Mouse (Mus musculus) liver, embryonic 12.5 days (tissue): Measurements from ENCODE around the gene Mfsd4b2. TPM values are rescaled to one million over a fixed set of nuclear protein-coding genes. Genes with fewer than 3 reads are reported as not detected.
"Not testable (repeated sequence)": the region's sequence is repeated elsewhere in the genome, so short reads cannot be mapped to it uniquely, and the experiment has no call there.

ENCODE experiments used
- ATAC-seq: fragments of 200-750 bp; cut with Nextera tagmentation; 2 replicates; pipeline ENCODE4 v1.8.0; 2017; ENCODE audit warnings: moderate number of reproducible peaks, mild to moderate bottlenecking, moderate library complexity
- H3K27ac ChIP-seq: fragments of 300-500 bp; sonication (generic); 2 replicates; pipeline ENCODE4 v1.5.1; 2016; ENCODE audit warnings: mild to moderate bottlenecking
- H3K27me3 ChIP-seq: fragments of 300-500 bp; sonication (generic); replicated peaks from 2 replicates; pipeline ENCODE4 v1.6.1; 2016; ENCODE audit warnings: mild to moderate bottlenecking, moderate library complexity
- H3K36me3 ChIP-seq: fragments of 300-500 bp; sonication (generic); 2 replicates; pipeline ENCODE4 v1.6.1; 2016; ENCODE audit warnings: mild to moderate bottlenecking, moderate library complexity
- H3K4me1 ChIP-seq: fragments of 300-500 bp; sonication (generic); 2 replicates; pipeline ENCODE4 v1.6.1; 2016
- H3K4me2 ChIP-seq: fragments of 300-500 bp; sonication (generic); 2 replicates; pipeline ENCODE4 v1.6.1; 2016; ENCODE audit warnings: mild to moderate bottlenecking, moderate library complexity
- H3K4me3 ChIP-seq: fragments of 300-500 bp; sonication (generic); 2 replicates; pipeline ENCODE4 v1.5.1; 2016; ENCODE audit warnings: mild to moderate bottlenecking, moderate library complexity
- H3K9ac ChIP-seq: fragments of 300-500 bp; sonication (generic); 2 replicates; pipeline ENCODE4 v1.6.1; 2016; ENCODE audit warnings: mild to moderate bottlenecking, moderate library complexity
- H3K9me3 ChIP-seq: fragments of 300-500 bp; sonication (generic); replicated peaks from 2 replicates; pipeline ENCODE4 v1.6.1; 2016; ENCODE audit warnings: mild to moderate bottlenecking, moderate library complexity
- WGBS: fragments of 180-500 bp; shearing (Covaris S2); methylation state at CpG from one replicate; pipeline ENCODE4 v1.1.7; 2016; ENCODE audit not compliant: insufficient replicate concordance; 5-methylcytosine and 5-hydroxymethylcytosine counted together
- polyA plus RNA-seq: library from polyadenylated mRNA; unstranded; fragments of >200 nt; fragmentation: Nextera tagmentation; extraction: Ambion mirVana; gene quantifications from 2 replicates; pipeline ENCODE4 v1.2.1, GENCODE M21; 2016

Mfsd4b2 gene
- not detected in 2 replicates for polyA plus RNA-seq

- 0 out of 2 replicates have a peak, but pooled peaks have one; percentile 27 for ATAC-seq
- H3K4me1 ChIP-seq, result peaks cover 7% of the 10 kb centered on the region
- no peaks in the 10 kb centered on the region for H3K36me3 ChIP-seq
- peaks cover 45% of the 10 kb centered on the region for H3K27me3 ChIP-seq
- peak within 1 kb of the TSS; percentile 39 for H3K4me3 ChIP-seq
- 2% methylated on average over 38 of the region's 41 CpGs for WGBS
- peak within 1 kb of the TSS; percentile 63 for H3K4me2 ChIP-seq
- H3K9me3 ChIP-seq, result no peaks in the 10 kb centered on the region
- peak within 1 kb of the TSS; percentile 43; the same call in 1 of the 2 replicates for H3K9ac ChIP-seq
- no peak within 1 kb of the TSS for H3K27ac ChIP-seq
Measured at GRCm38 (mm10) chr10:39926616-39927139, at the start of gene Mfsd4b2. Mfsd4b2 (minus strand) TSS chr10:39926923.

- no peak overlapping the region for H3K9ac ChIP-seq
- no peaks in the 10 kb centered on the region for H3K27me3 ChIP-seq
- ATAC-seq, result no peak
- H3K4me3 ChIP-seq, result no peak overlapping the region
- no peaks in the 10 kb centered on the region for H3K4me1 ChIP-seq
- no peak overlapping the region for H3K4me2 ChIP-seq
- H3K27ac ChIP-seq, result no peak overlapping the region
- WGBS, result 48% methylated on average over 2 of the region's 2 CpGs
- peaks cover 9% of the 10 kb centered on the region; the same call in 1 of the 2 replicates for H3K9me3 ChIP-seq
- H3K36me3 ChIP-seq, result no peaks in the 10 kb centered on the region
Measured at GRCm38 (mm10) chr10:39975771-39976170, 49.0 kb upstream of the Mfsd4b2 start.

GRCm38 (mm10) chr10:39974982-39975381 is 48.3 kb upstream of the Mfsd4b2 start:
- H3K9ac ChIP-seq, result no peak overlapping the region
- H3K4me1 ChIP-seq, result no peaks in the 10 kb centered on the region
- ATAC-seq, result no peak
- H3K9me3 ChIP-seq, result peaks cover 9% of the 10 kb centered on the region; the same call in 1 of the 2 replicates
- no peak overlapping the region for H3K4me3 ChIP-seq
- H3K27me3 ChIP-seq, result no peaks in the 10 kb centered on the region
- H3K27ac ChIP-seq, result no peak overlapping the region
- no peaks in the 10 kb centered on the region for H3K36me3 ChIP-seq
- 63% methylated on average over 11 of the region's 11 CpGs for WGBS
- no peak overlapping the region for H3K4me2 ChIP-seq

- Histone ChIP-seq H3K4me1 (no peaks in the 10 kb centered on the region), H3K4me3 (no peak overlapping the region), H3K36me3 (no peaks in the 10 kb centered on the region), H3K9me3 (no peaks in the 10 kb centered on the region), H3K4me2 (no peak overlapping the region), H3K27ac (no peak overlapping the region), H3K27me3 (no peaks in the 10 kb centered on the region), H3K9ac (no peak overlapping the region)
- ATAC-seq, result no peak
- WGBS, result 62% methylated on average over 3 of the region's 3 CpGs
Measured at GRCm38 (mm10) chr10:39967512-39967911, 40.8 kb upstream of the Mfsd4b2 start.

- no peaks in the 10 kb centered on the region; the same call in 1 of the 2 replicates for H3K27me3 ChIP-seq
- no peak overlapping the region for H3K4me3 ChIP-seq
- no peak for ATAC-seq
- H3K9ac ChIP-seq, result no peak overlapping the region
- H3K4me2 ChIP-seq, result no peak overlapping the region
- peaks cover 19% of the 10 kb centered on the region for H3K4me1 ChIP-seq
- 15% methylated on average over 1 of the region's 1 CpGs for WGBS
- no peaks in the 10 kb centered on the region for H3K9me3 ChIP-seq
- H3K27ac ChIP-seq, result no peak overlapping the region
- H3K36me3 ChIP-seq, result no peaks in the 10 kb centered on the region
Measured at GRCm38 (mm10) chr10:39961906-39962305, 35.2 kb upstream of the Mfsd4b2 start.

DNA sequence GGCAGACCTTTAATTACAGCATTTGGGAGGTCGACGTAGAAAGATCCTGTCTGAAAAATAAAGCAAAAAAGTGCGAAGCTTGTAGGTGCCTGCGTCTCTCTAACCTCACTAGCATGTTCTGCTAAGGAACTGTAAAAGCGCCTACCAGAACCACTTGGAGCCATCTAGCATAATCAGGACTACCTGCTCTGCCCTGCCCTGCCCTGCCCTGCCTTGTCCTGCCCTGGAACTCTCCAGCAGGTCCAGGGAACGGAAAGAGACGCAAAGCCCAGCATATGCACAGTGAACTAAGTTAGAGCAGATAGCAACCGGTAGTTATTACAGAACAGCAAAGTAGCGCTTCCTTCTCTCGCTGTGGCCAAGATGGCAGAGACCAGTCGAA is 33.7 kb upstream of the Mfsd4b2 start:
- H3K9me3 ChIP-seq, result no peaks in the 10 kb centered on the region
- peak overlapping the region; percentile 61 for H3K4me3 ChIP-seq
- ATAC-seq, result peak; percentile 49
- no peaks in the 10 kb centered on the region; the same call in 1 of the 2 replicates for H3K27me3 ChIP-seq
- peaks cover 19% of the 10 kb centered on the region for H3K4me1 ChIP-seq
- H3K9ac ChIP-seq, result no peak overlapping the region
- H3K4me2 ChIP-seq, result peak overlapping the region; percentile 93
- no peaks in the 10 kb centered on the region for H3K36me3 ChIP-seq
- WGBS, result 40% methylated on average over 11 of the region's 11 CpGs
- H3K27ac ChIP-seq, result no peak overlapping the region

GRCm38 (mm10) chr10:39959761-39960440 is 33.2 kb upstream of the Mfsd4b2 start, which contains the start of gene Mfsd4b3:
Mfsd4b3 (minus strand) TSS chr10:39960153.
- Histone ChIP-seq H3K27me3 (no peaks in the 10 kb centered on the region; the same call in 1 of the 2 replicates), H3K27ac (peak within 1 kb of the TSS; percentile 69), H3K4me1 (peaks cover 19% of the 10 kb centered on the region), H3K9me3 (no peaks in the 10 kb centered on the region), H3K4me3 (peak within 1 kb of the TSS; percentile 61), H3K4me2 (peak within 1 kb of the TSS; percentile 93), H3K9ac (peak within 1 kb of the TSS; percentile 69), H3K36me3 (no peaks in the 10 kb centered on the region)
- WGBS, result under 1% methylated on average over 38 of the region's 38 CpGs
- peak; percentile 96 for ATAC-seq

DNA sequence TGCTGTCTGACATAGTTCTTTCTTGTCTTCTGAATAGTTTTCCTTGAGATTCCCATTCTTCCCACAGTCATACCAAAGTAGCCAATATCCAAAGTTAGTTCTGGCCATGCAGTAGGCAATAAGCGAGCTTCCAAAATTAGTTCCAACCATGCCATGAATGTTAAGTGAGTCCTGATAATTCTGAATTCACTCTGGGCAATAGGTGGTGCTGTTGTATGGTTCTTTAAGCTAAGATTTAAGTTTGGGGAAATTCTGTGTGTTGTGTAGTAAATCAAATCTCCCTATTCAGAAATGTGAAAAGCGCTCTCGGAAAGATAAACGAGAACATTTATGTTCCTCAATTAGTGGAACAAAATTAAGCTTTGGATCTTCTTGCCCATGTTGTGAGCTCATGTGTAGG is 31.5 kb upstream of the Mfsd4b2 start:
- no peak for ATAC-seq
- Histone ChIP-seq H3K27ac (no peak overlapping the region), H3K9me3 (no peaks in the 10 kb centered on the region), H3K4me1 (peaks cover 19% of the 10 kb centered on the region), H3K4me2 (no peak overlapping the region), H3K36me3 (no peaks in the 10 kb centered on the region), H3K27me3 (no peaks in the 10 kb centered on the region; the same call in 1 of the 2 replicates), H3K4me3 (no peak overlapping the region), H3K9ac (no peak overlapping the region)
- 66% methylated on average over 4 of the region's 4 CpGs for WGBS

GRCm38 (mm10) chr10:39956340-39956878 is 29.7 kb upstream of the Mfsd4b2 start:
- no peak overlapping the region for H3K4me3 ChIP-seq
- H3K27me3 ChIP-seq, result no peaks in the 10 kb centered on the region; the same call in 1 of the 2 replicates
- no peak for ATAC-seq
- H3K36me3 ChIP-seq, result no peaks in the 10 kb centered on the region
- no peak overlapping the region for H3K4me2 ChIP-seq
- peaks cover 19% of the 10 kb centered on the region for H3K4me1 ChIP-seq
- no peak overlapping the region for H3K9ac ChIP-seq
- no peaks in the 10 kb centered on the region for H3K9me3 ChIP-seq
- H3K27ac ChIP-seq, result no peak overlapping the region
- WGBS, result 53% methylated on average over 2 of the region's 2 CpGs

- Histone ChIP-seq H3K4me3 (no peak overlapping the region), H3K4me2 (no peak overlapping the region), H3K4me1 (peaks cover 13% of the 10 kb centered on the region), H3K9ac (no peak overlapping the region), H3K27me3 (no peaks in the 10 kb centered on the region; the same call in 1 of the 2 replicates), H3K36me3 (no peaks in the 10 kb centered on the region), H3K27ac (no peak overlapping the region), H3K9me3 (no peaks in the 10 kb centered on the region)
- 66% methylated on average over 2 of the region's 2 CpGs for WGBS
- ATAC-seq, result no peak
Measured at GRCm38 (mm10) chr10:39955163-39955562, 28.4 kb upstream of the Mfsd4b2 start.

- no peaks in the 10 kb centered on the region for H3K9me3 ChIP-seq
- H3K27me3 ChIP-seq, result no peaks in the 10 kb centered on the region
- 79% methylated on average over 2 of the region's 2 CpGs for WGBS
- no peaks in the 10 kb centered on the region for H3K36me3 ChIP-seq
- H3K4me3 ChIP-seq, result no peak overlapping the region
- no peaks in the 10 kb centered on the region for H3K4me1 ChIP-seq
- no peak overlapping the region for H3K4me2 ChIP-seq
- no peak overlapping the region for H3K9ac ChIP-seq
- no peak overlapping the region for H3K27ac ChIP-seq
- ATAC-seq, result no peak
Measured at GRCm38 (mm10) chr10:39949377-39949954, 22.7 kb upstream of the Mfsd4b2 start.

DNA sequence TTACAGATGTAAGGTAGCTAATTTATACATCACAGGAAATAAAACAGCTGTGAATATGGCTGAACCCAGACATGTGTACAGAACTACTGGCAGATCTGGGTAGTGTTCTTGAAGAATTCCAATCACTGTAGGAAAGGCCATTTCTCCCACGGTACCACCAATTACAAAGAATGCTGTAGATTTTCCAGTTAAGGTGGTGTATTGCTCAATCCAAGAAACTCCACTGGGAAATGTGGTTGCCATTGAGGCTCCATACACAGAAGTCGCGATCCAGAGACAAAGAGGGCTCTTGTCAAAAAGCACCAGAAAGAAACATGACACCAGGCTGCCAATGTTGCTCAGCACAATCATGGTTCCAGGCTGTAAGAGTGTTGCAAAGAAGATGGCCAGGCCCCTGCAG is 20.5 kb upstream of the Mfsd4b2 start:
- not testable (repeated sequence) for H3K9ac ChIP-seq, H3K36me3 ChIP-seq, H3K4me2 ChIP-seq, H3K9me3 ChIP-seq, H3K4me3 ChIP-seq, H3K27ac ChIP-seq, ATAC-seq, H3K27me3 ChIP-seq, H3K4me1 ChIP-seq
- 79% methylated on average over 3 of the region's 3 CpGs for WGBS
